Mouse (Mus musculus): ENCODE measurements at regions not wholly inside any gene's neighbourhood (a gene's known extent, or its start where the extent isn't known, plus 50 kb on each side); places are given as distances from the start of the nearest gene placed in this dataset.

DNA sequence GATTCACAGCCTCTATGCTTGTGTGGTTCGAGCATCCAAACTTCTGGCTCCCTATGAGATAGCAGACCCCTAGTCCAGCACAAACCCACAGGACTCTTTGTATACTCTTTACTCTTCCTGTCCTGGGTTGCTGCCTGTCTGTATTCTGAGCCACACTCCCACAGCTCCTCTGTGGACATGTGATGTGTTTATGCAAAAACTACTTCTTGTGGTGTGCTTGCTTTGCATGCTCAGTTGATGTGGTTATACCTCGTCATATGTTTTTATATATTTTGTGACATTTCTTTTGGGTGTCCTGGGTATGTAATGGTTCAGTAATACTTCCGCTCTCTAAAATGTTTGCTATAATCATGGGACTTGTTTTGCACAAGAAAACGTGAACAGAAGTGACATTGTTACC lies 198.3 kb downstream of the 1700064H15Rik start:
- ATAC-seq (replicated peaks; ENCODE audit: low FRiP score) (no peak), DNase-seq (ENCODE audit: low spot score) (no peak)
- Histone ChIP-seq H3K36me3 (ENCODE audit: control insufficient read depth, insufficient read depth, low read length) (no peaks in the 10 kb centered on the region), H3K9me3 (ENCODE audit: control insufficient read depth, low read length) (no peaks in the 10 kb centered on the region), H3K9ac (ENCODE audit: low read depth, low read length) (no peak overlapping the region), H3K4me3 (ENCODE audit: low read depth, low read length) (no peak overlapping the region), H3K4me1 (replicated peaks; ENCODE audit: control insufficient read depth, insufficient read depth, low read length) (no peaks in the 10 kb centered on the region), H3K27ac (ENCODE audit: low read depth, low read length) (no peak overlapping the region), H3K4me2 (no peak overlapping the region), H3K27me3 (replicated peaks; ENCODE audit: control insufficient read depth, insufficient read depth, low read length) (no peaks in the 10 kb centered on the region)
- 72% methylated on average over 4 of the region's 4 CpGs for WGBS

DNA sequence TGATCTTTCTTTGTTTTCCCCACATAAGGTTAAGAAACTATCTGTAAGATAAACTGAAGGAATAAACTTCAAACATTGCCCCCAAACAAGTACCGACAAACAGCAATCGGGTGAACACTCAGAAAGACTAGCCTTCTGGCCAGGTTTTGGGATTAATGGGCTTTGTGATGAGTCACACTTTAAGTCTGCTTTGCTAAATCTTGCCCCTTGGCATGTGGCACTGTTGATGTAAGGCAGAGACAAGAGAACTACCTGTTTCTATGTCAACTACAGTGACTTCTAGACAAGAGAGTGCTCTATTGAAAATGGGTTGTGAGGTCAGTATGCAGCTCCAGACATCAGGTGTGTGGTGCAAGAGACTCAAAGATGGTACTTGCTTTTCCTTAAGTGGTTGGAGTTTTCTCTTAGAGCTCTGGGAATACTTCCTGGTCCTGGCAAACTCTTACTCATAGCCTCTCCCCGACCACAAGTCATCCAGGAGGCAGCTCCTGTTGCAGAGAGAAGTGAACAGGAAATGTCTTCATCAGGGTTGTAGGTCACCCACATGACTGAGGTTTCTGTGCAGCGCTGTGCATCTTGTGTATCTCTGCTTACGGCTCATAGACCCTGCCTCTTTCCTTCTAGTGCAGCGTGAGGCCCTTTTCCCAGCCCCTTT lies 198.9 kb downstream of the 1700064H15Rik start:
- Histone ChIP-seq H3K4me2 (no peak overlapping the region), H3K9me3 (ENCODE audit: control insufficient read depth, low read length) (no peaks in the 10 kb centered on the region), H3K9ac (ENCODE audit: low read depth, low read length) (no peak overlapping the region), H3K36me3 (ENCODE audit: control insufficient read depth, insufficient read depth, low read length) (no peaks in the 10 kb centered on the region), H3K27ac (ENCODE audit: low read depth, low read length) (no peak overlapping the region), H3K27me3 (replicated peaks; ENCODE audit: control insufficient read depth, insufficient read depth, low read length) (no peaks in the 10 kb centered on the region), H3K4me1 (replicated peaks; ENCODE audit: control insufficient read depth, insufficient read depth, low read length) (no peaks in the 10 kb centered on the region), H3K4me3 (ENCODE audit: low read depth, low read length) (no peak overlapping the region)
- no peak for ATAC-seq (replicated peaks; ENCODE audit: low FRiP score)
- DNase-seq (ENCODE audit: low spot score) = no peak
- 60% methylated on average over 6 of the region's 6 CpGs for WGBS

DNA sequence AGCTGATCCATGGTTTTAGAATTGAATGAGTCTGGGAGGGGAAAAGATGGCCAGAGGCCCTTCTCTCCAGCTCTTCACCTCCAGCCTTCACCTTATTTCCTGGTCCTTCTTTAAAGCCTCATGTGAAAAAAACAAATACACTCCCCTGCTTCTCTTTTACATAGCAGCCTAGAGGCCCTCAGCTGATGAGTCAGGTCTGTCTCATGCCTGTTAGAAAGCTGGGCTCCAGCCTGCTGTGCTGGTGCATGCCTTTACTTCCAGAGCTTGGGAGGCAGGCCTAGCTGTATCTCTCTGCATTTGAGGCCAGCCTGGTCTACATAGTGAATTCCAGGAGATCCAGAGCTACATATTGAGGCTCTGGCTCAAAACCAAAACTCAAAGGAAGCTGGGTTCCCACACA lies 199.5 kb downstream of the 1700064H15Rik start:
- Histone ChIP-seq H3K4me1 (replicated peaks; ENCODE audit: control insufficient read depth, insufficient read depth, low read length) (no peaks in the 10 kb centered on the region), H3K27me3 (replicated peaks; ENCODE audit: control insufficient read depth, insufficient read depth, low read length) (no peaks in the 10 kb centered on the region), H3K9me3 (ENCODE audit: control insufficient read depth, low read length) (no peaks in the 10 kb centered on the region), H3K9ac (ENCODE audit: low read depth, low read length) (no peak overlapping the region), H3K4me3 (ENCODE audit: low read depth, low read length) (no peak overlapping the region), H3K27ac (ENCODE audit: low read depth, low read length) (no peak overlapping the region), H3K36me3 (ENCODE audit: control insufficient read depth, insufficient read depth, low read length) (no peaks in the 10 kb centered on the region), H3K4me2 (no peak overlapping the region)
- DNase-seq (ENCODE audit: low spot score) (no peak), ATAC-seq (replicated peaks; ENCODE audit: low FRiP score) (no peak)

DNA sequence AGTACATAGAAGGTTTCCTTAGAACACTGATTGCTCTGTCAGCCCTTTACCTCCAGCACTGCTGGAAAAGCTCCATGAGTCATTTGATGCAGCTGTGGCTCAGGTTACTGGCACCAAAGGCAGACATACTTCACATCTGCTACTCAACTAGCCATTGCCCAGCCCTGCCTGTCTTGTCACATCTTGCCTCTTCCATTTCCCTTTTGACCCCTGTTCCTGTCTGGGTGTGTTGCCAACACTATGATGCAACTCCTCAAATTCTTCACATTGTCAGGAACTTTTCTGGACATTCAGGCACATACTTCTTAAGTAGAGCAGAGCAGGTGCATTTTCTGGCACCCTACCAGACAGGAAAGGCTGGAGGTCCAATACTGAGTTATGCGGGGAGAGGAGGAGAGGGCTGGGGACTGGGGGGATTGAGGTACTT lies 202.3 kb downstream of the 1700064H15Rik start:
- DNase-seq (ENCODE audit: low spot score) (no peak), ATAC-seq (replicated peaks; ENCODE audit: low FRiP score) (no peak)
- H3K9ac ChIP-seq (ENCODE audit: low read depth, low read length) = no peak overlapping the region
- H3K4me1 ChIP-seq (replicated peaks; ENCODE audit: control insufficient read depth, insufficient read depth, low read length) = no peaks in the 10 kb centered on the region
- no peak overlapping the region for H3K4me2 ChIP-seq
- H3K4me3 ChIP-seq (ENCODE audit: low read depth, low read length) = no peak overlapping the region
- H3K9me3 ChIP-seq (ENCODE audit: control insufficient read depth, low read length) = no peaks in the 10 kb centered on the region
- 87% methylated on average over 1 of the region's 1 CpGs for WGBS
- no peaks in the 10 kb centered on the region for H3K27me3 ChIP-seq (replicated peaks; ENCODE audit: control insufficient read depth, insufficient read depth, low read length)
- H3K36me3 ChIP-seq (ENCODE audit: control insufficient read depth, insufficient read depth, low read length) = no peaks in the 10 kb centered on the region
- H3K27ac ChIP-seq (ENCODE audit: low read depth, low read length) = no peak overlapping the region

DNA sequence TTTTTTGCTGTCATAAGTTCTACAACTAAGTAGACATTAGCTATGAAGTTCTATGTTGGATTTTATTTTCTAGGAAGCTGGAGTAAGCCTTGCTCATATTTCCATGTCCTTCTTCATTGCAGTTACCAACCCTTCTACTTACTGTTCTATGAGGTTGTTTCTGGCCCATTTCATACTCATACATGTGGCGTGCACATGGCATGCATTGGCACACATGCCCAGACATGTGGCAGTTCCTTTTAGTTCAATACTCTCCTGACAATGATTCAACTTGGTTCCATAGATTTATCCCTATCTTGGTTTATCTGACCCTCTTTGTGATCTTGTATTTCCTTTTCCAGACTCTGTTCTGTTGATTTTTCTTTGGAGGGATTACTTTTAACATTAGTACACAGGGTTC lies 203.2 kb downstream of the 1700064H15Rik start:
- no peak overlapping the region for H3K9ac ChIP-seq (ENCODE audit: low read depth, low read length)
- H3K9me3 ChIP-seq (ENCODE audit: control insufficient read depth, low read length) = no peaks in the 10 kb centered on the region
- 82% methylated on average over 1 of the region's 1 CpGs for WGBS
- H3K27ac ChIP-seq (ENCODE audit: low read depth, low read length) = no peak overlapping the region
- H3K27me3 ChIP-seq (replicated peaks; ENCODE audit: control insufficient read depth, insufficient read depth, low read length) = no peaks in the 10 kb centered on the region
- H3K36me3 ChIP-seq (ENCODE audit: control insufficient read depth, insufficient read depth, low read length) = no peaks in the 10 kb centered on the region
- no peak overlapping the region for H3K4me2 ChIP-seq
- H3K4me1 ChIP-seq (replicated peaks; ENCODE audit: control insufficient read depth, insufficient read depth, low read length) = no peaks in the 10 kb centered on the region
- no peak for ATAC-seq (replicated peaks; ENCODE audit: low FRiP score)
- DNase-seq (ENCODE audit: low spot score) = no peak
- H3K4me3 ChIP-seq (ENCODE audit: low read depth, low read length) = no peak overlapping the region

- DNase-seq (ENCODE audit: low spot score) (no peak), ATAC-seq (replicated peaks; ENCODE audit: low FRiP score) (no peak)
- Histone ChIP-seq H3K36me3 (ENCODE audit: control insufficient read depth, insufficient read depth, low read length) (no peaks in the 10 kb centered on the region), H3K4me3 (ENCODE audit: low read depth, low read length) (no peak overlapping the region), H3K4me2 (no peak overlapping the region), H3K4me1 (replicated peaks; ENCODE audit: control insufficient read depth, insufficient read depth, low read length) (no peaks in the 10 kb centered on the region), H3K9ac (ENCODE audit: low read depth, low read length) (no peak overlapping the region), H3K27ac (ENCODE audit: low read depth, low read length) (no peak overlapping the region), H3K9me3 (ENCODE audit: control insufficient read depth, low read length) (no peaks in the 10 kb centered on the region), H3K27me3 (replicated peaks; ENCODE audit: control insufficient read depth, insufficient read depth, low read length) (no peaks in the 10 kb centered on the region)
Observed at GRCm38 (mm10) chr3:19424384-19424783, 204.1 kb downstream of the 1700064H15Rik start.

- ATAC-seq (replicated peaks; ENCODE audit: low FRiP score) (no peak), DNase-seq (ENCODE audit: low spot score) (no peak)
- WGBS = 92% methylated on average over 1 of the region's 1 CpGs
Observed at GRCm38 (mm10) chr3:19421430-19421944, 207.0 kb downstream of the 1700064H15Rik start.

GRCm38 (mm10) chr3:19420912-19421311 lies 207.6 kb downstream of the 1700064H15Rik start:
- no peak for ATAC-seq (replicated peaks; ENCODE audit: low FRiP score)
- no peak for DNase-seq (ENCODE audit: low spot score)
- Histone ChIP-seq H3K27me3 (replicated peaks; ENCODE audit: control insufficient read depth, insufficient read depth, low read length) (no peaks in the 10 kb centered on the region), H3K4me1 (replicated peaks; ENCODE audit: control insufficient read depth, insufficient read depth, low read length) (no peaks in the 10 kb centered on the region), H3K4me3 (ENCODE audit: low read depth, low read length) (no peak overlapping the region), H3K27ac (ENCODE audit: low read depth, low read length) (no peak overlapping the region), H3K4me2 (no peak overlapping the region), H3K36me3 (ENCODE audit: control insufficient read depth, insufficient read depth, low read length) (no peaks in the 10 kb centered on the region), H3K9ac (ENCODE audit: low read depth, low read length) (no peak overlapping the region), H3K9me3 (ENCODE audit: control insufficient read depth, low read length) (no peaks in the 10 kb centered on the region)
- WGBS = 88% methylated on average over 5 of the region's 5 CpGs

More at GRCm38 (mm10) chr3:19421430-19421944, 207.0 kb downstream of the 1700064H15Rik start:
- H3K27ac ChIP-seq (ENCODE audit: low read depth, low read length) = no peak overlapping the region
- no peaks in the 10 kb centered on the region for H3K27me3 ChIP-seq (replicated peaks; ENCODE audit: control insufficient read depth, insufficient read depth, low read length)
- no peak overlapping the region for H3K9ac ChIP-seq (ENCODE audit: low read depth, low read length)
- no peaks in the 10 kb centered on the region for H3K4me1 ChIP-seq (replicated peaks; ENCODE audit: control insufficient read depth, insufficient read depth, low read length)
- no peak overlapping the region for H3K4me3 ChIP-seq (ENCODE audit: low read depth, low read length)
- H3K36me3 ChIP-seq (ENCODE audit: control insufficient read depth, insufficient read depth, low read length) = no peaks in the 10 kb centered on the region
- no peaks in the 10 kb centered on the region for H3K9me3 ChIP-seq (ENCODE audit: control insufficient read depth, low read length)
- H3K4me2 ChIP-seq = no peak overlapping the region

- Histone ChIP-seq H3K9ac (ENCODE audit: low read depth, low read length) (no peak overlapping the region), H3K4me3 (ENCODE audit: low read depth, low read length) (no peak overlapping the region), H3K4me2 (no peak overlapping the region), H3K36me3 (ENCODE audit: control insufficient read depth, insufficient read depth, low read length) (no peaks in the 10 kb centered on the region), H3K9me3 (ENCODE audit: control insufficient read depth, low read length) (no peaks in the 10 kb centered on the region), H3K4me1 (replicated peaks; ENCODE audit: control insufficient read depth, insufficient read depth, low read length) (no peaks in the 10 kb centered on the region), H3K27me3 (replicated peaks; ENCODE audit: control insufficient read depth, insufficient read depth, low read length) (no peaks in the 10 kb centered on the region), H3K27ac (ENCODE audit: low read depth, low read length) (no peak overlapping the region)
- DNase-seq (ENCODE audit: low spot score) (no peak), ATAC-seq (replicated peaks; ENCODE audit: low FRiP score) (no peak)
- 35% methylated on average over 3 of the region's 3 CpGs for WGBS
Observed at GRCm38 (mm10) chr3:19410938-19411515, 217.4 kb downstream of the 1700064H15Rik start.
